Mouse (Mus musculus): ENCODE measurements around the gene Hipk2. TPM values are rescaled to one million over a fixed set of nuclear protein-coding genes. Genes with fewer than 3 reads are reported as not detected.

Hipk2 gene
- polyA plus RNA-seq (2014; fragmentation: Illumina TruSeq; extraction: RNeasy Lipid Tissue Mini Kit (QIAGEN cat#74804); ENCODE audit: low read depth, low replicate concordance) = 31.9 TPM

DNA sequence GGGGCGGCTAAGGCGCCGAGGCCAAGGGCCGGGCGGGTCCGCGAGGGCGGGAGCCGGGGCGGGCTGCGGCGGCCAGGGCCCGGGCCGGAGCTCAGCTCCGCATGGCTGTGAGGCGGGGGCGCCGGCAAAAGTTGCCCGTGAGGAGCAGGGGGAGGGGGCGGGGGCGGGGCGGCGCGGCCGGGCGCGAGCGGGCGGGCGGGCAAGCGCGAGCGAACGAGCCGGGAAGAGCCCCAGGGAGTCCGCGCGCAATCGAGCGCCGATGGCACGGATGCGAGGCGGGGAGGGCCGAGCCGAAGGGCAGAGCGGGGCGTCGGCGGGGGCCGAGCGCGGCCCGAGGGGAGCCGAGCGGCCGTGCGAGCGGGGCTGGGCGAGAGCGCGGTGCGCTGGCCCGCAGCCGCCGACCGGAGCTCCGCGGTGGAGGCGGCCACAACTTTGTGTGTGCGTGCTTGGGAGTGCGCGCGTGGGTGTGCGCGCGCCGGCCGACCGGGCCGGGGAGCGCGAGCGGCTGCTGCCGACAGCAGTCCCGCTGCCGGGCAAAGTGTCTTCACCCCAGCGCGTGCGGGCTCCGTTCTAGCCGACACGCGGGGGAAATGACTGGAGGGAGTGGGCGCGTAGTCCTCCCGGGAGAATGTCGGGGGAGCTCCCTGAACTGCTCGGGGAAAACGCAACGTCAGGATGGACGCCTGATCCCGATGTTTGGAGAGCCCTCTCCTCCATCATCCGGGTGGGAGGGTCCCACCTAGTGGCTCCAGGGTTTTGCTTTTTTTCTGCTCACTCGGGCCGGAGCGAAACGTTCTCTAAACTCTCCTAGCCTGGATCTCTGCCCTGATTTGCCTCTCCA, at the start of gene Hipk2:
Gene Hipk2, minus strand, starts transcription at position 95 of the 841 bp plus-strand sequence.

DNA sequence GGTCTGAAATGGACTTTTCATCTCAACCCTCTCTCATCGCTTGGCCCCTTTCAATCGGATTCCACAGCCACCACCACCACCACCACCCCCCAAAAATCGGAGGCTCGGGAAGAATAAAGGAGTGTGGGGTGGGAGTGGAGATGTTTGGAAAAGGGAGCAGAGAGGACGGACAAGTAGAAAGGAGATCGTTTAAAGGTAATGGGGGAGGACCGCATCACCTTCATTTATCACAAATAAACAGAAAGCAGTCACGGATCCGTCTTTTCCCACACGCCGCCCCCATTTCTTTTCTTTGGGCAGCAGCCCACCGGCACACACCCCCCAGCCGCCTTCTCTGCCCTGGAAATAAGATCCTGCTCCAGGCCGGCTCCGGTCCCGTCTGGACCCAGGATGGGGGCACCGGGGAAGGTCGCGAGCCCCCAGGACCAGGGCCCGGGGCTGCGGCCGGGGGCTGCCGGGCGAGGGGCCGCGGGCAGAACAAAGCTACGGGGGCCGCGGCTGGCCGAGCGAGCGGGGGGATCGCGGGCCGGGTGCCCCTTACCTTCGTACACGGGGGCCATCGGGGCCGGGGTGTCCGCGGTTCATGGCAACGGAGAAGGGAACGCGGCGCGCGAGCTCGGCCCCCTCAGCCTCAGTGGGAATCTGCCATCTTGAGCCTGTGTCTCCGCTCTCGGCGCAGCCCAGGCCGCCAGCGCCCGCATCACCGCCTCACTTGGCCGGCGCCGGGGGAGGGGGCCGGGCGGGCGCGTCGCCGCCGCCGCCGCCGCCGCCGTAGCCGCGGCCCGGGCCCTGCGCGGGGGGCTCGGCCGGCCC, 501 bp downstream of the Hipk2 start, which contains the start of gene Tbxas1:
Gene Tbxas1, plus strand, starts transcription at position 147 of the 813 bp plus-strand sequence.

DNA sequence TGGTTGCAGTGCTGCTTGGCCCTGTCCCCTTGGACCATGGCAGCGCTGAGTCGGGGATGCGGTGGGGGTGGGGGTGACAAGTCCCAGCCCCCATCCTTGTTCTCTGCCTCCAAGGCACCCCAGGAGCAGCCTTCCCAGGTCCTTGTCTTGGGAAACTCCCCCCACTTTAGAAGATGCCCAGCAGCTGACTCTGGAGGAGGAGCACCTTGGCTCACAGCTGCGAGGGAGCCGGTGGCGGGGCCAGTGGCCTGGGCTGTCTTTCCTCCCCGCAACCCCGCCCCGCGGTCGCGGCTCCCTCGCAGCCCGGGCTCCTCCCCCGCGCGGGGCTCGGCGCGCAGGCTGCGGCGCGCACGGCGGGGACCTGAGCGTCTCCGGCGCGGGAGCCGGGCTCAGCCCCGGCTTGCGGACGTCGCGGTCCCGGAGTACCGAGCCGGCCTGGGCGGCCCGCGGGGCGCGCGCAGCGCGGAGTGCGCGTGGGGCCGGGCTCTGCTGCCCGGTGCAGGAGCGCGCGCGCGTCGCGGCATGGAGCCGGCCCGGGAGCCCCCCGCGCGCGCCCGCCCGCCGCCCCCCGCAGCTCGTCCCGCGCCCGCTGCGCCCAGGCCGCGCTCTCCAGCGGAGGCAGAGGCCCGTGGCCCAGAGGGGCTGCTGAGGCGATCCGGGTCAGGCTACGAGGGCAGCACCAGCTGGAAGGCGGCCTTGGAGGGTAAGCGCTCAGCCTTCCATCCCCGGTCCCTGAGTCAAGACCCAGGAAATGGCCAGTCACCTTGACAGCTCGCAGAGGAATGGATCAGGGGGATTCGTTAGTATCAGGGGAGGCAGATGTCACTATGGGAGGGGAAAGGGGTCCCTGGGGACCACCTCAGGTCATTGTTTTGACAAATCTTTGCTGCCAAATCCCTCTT, 213.0 kb downstream of the Hipk2 start, which contains the start of gene Clec2l:
Gene Clec2l, plus strand, starts transcription at position 356 of the 902 bp plus-strand sequence.

Other genes with a start within 250 kb of the Hipk2 start
- gene Klrg2, start 238.9 kb downstream of the Hipk2 start, polyA plus RNA-seq (2014; fragmentation: Illumina TruSeq; extraction: RNeasy Lipid Tissue Mini Kit (QIAGEN cat#74804); ENCODE audit: low read depth, low replicate concordance) = 0.13 TPM
- gene Clec2l, start 213.1 kb downstream of the Hipk2 start, polyA plus RNA-seq (2014; fragmentation: Illumina TruSeq; extraction: RNeasy Lipid Tissue Mini Kit (QIAGEN cat#74804); ENCODE audit: low read depth, low replicate concordance) = 1.5 TPM
- gene Tbxas1, start 761 bp downstream of the Hipk2 start, polyA plus RNA-seq (2014; fragmentation: Illumina TruSeq; extraction: RNeasy Lipid Tissue Mini Kit (QIAGEN cat#74804); ENCODE audit: low read depth, low replicate concordance) = 2.3 TPM
- gene Parp12, start 242.2 kb upstream of the Hipk2 start, polyA plus RNA-seq (2014; fragmentation: Illumina TruSeq; extraction: RNeasy Lipid Tissue Mini Kit (QIAGEN cat#74804); ENCODE audit: low read depth, low replicate concordance) = 22.6 TPM

All from heart, adult 10 weeks (tissue).